Mouse (Mus musculus): ENCODE measurements around the gene Slc6a17.

GRCm38 (mm10) chr3:107454280-107454679 is 63.5 kb downstream of the Slc6a17 start:
- TF ChIP-seq CTCF (conservative IDR thresholded peaks at IDR 0.05; ENCODE audit: low read length) (no peak), POU5F1 (IDR thresholded peaks at IDR 0.05; ENCODE audit: borderline replicate concordance, low read length) (no peak), NANOG (IDR thresholded peaks at IDR 0.05; ENCODE audit: borderline replicate concordance, low read length) (no peak)
